Mouse (Mus musculus): Measurements from ENCODE around the gene Abcb1b.

DNA sequence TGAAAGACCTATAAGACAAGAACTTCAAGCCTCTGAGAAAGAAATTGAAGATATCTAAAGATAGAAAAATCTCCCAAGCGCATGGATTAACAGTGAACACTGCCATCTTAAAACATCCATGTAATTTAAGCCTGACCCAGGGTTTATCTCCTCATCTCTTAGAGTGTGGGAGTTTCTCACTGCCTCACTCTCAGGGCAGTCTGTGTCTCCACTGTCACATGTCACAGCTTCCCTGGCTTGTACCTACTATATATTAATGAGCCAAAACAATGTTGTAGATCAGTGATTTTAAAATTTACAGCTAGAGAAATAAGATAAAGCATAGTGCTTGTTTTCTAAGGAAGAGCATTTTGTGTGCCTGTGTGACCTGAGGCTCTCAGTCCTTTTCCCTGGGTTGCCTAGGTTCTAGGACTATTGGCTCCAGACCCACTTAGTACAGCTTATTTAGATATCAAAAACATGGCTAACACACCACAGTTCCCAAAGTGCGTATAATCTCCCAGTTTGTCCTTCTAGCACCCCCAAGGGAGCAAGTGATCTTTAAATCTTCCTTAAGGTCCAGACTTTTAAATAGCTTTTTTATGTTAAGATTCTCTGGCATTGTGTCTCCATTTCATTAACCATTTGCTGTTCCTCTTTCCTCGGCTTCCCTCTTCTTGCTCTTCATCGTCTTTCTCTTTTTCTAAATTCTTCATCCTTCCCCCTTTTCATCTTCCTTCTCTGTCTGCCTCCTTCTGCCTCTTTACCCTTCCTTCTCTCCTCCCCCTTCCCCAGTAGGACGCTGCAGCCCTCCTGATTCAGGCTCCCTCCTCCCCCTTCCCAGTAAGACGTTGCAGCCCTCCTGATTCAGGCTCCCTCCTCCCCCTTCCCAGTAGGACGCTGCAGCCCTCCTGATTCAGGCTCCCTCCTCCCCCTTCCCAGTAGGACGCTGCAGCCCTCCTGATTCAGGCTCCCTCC, 22.0 kb downstream of the Abcb1b start:
- no peak for TF ChIP-seq CTCF (IDR thresholded peaks at IDR 0.05; ENCODE audit: extremely low read depth, insufficient read depth, low read length)
- peak; percentile 30; the same call in 1 of the 2 replicates for TF ChIP-seq POLR2A (IDR thresholded peaks at IDR 0.05; ENCODE audit: extremely low read depth, insufficient read depth, low read length)
